Mouse (Mus musculus): ENCODE results near the gene Gm128. TPM values are rescaled to one million over a fixed set of nuclear protein-coding genes. Genes with fewer than 3 reads are reported as not detected.

The Gm128 gene
- polyA plus RNA-seq (2012; rRNA removed): 0.08 and 0.09 TPM in 2 replicates

GRCm38 (mm10) chr3:95241498-95241897, at the start of gene Gm128:
Gene Gm128 (minus strand): TSS chr3:95241598.

DNA sequence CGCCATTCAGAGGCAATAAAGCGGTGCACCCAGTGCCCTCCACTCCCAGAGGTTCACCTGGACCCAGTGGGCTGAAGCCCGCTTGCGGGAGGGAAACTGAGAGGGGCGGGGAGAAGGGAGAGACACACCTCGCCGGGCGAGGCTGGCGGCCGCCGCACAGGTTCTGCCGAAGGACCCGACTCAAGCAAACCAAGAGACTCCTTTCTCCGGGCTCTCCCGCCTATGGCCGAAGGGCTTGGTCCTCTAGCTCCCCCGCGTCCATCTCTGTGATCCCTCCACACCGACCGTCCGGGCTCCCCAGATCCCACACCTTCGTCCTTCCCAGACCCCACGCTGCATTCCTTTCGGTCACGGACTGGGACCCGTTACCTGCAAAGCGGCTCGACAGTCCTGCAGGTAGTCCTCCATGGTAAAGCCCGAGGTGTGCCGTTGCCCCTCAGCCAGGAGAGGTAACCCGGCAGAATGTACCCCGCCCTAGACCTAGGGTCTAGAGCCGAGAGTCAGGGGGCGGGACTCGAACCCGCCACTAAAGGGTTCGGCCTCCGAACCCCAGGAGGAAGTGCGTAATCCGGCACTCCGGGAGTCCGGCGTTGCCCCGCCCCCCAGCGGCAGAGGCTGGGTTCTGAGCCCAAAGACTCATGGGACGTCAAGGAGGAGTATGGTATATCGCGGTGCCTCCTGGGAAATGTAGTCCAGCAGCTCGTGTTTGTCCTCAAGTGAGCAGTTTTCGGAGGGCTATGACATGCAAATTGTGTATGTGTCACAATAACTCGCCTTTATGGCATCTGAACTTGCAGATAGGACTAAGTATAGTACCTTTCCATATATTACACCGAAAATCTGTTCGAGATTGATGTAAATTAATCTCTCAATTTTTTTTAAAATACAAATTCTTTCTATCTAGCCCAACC, 40.1 kb upstream of the Gm128 start, which contains the start of the genes Mindy1 and Prune1:
TSS of gene Mindy1 (plus strand) at position 130 of the 911 bp plus-strand sequence.
TSS of gene Prune1 (minus strand) at position 861 of the 911 bp plus-strand sequence.

GRCm38 (mm10) chr3:95250783-95251424, 9.5 kb upstream of the Gm128 start, which contains the start of gene Bnipl:
Gene Bnipl (minus strand): TSS chr3:95251193.

GRCm38 (mm10) chr3:95231298-95232221, 9.8 kb downstream of the Gm128 start, which contains the start of gene Mllt11:
Gene Mllt11 (minus strand): TSS chr3:95232171.

GRCm38 (mm10) chr3:95228148-95228893, 13.1 kb downstream of the Gm128 start, which contains the start of gene Cdc42se1:
Gene Cdc42se1 (plus strand): TSS chr3:95228732.

GRCm38 (mm10) chr3:95217255-95218134, 23.9 kb downstream of the Gm128 start, which contains the start of gene Gabpb2:
Gene Gabpb2 (minus strand): TSS chr3:95217916.

Other genes starting within 250 kb of the Gm128 start
- gene Zfp687, start 226.2 kb downstream of the Gm128 start, polyA plus RNA-seq (2012; rRNA removed): 5.1 and 6.5 TPM in 2 replicates
- 111 and 114 TPM in 2 replicates for gene Psmd4, start 199.0 kb downstream of the Gm128 start, polyA plus RNA-seq (2012; rRNA removed)
- gene Pip5k1a, start 134.7 kb downstream of the Gm128 start, polyA plus RNA-seq (2012; rRNA removed): 8.4 and 8.5 TPM in 2 replicates
- 21.2 and 23.2 TPM in 2 replicates for gene Vps72, start 130.6 kb downstream of the Gm128 start, polyA plus RNA-seq (2012; rRNA removed)
- gene Tmod4, start 117.1 kb downstream of the Gm128 start, polyA plus RNA-seq (2012; rRNA removed): 0.30 and 0.40 TPM in 2 replicates
- gene Scnm1, start 107.6 kb downstream of the Gm128 start, polyA plus RNA-seq (2012; rRNA removed): 32.8 and 34.1 TPM in 2 replicates
- gene Lysmd1, start 107.5 kb downstream of the Gm128 start, polyA plus RNA-seq (2012; rRNA removed): 5.0 and 5.1 TPM in 2 replicates
- 10.1 and 11.1 TPM in 2 replicates for gene Tnfaip8l2, start 99.2 kb downstream of the Gm128 start, polyA plus RNA-seq (2012; rRNA removed)
- gene Sema6c, start 81.1 kb downstream of the Gm128 start, polyA plus RNA-seq (2012; rRNA removed): 1.3 and 1.5 TPM in 2 replicates
- 9.5 and 10.4 TPM in 2 replicates for gene Gabpb2, start 23.7 kb downstream of the Gm128 start, polyA plus RNA-seq (2012; rRNA removed)
- gene Cdc42se1, start 12.9 kb downstream of the Gm128 start, polyA plus RNA-seq (2012; rRNA removed): 25.1 and 25.3 TPM in 2 replicates
- 3.4 and 3.8 TPM in 2 replicates for gene Mllt11, start 9.4 kb downstream of the Gm128 start, polyA plus RNA-seq (2012; rRNA removed)
- gene Bnipl, start 9.6 kb upstream of the Gm128 start, polyA plus RNA-seq (2012; rRNA removed): 0.02 and 0.04 TPM in 2 replicates
- gene Mindy1, start 39.7 kb upstream of the Gm128 start, polyA plus RNA-seq (2012; rRNA removed): 34.8 and 35.4 TPM in 2 replicates
- 7.7 and 8.3 TPM in 2 replicates for gene Prune1, start 40.5 kb upstream of the Gm128 start, polyA plus RNA-seq (2012; rRNA removed)
- 1.6 and 1.8 TPM in 2 replicates for gene Anxa9, start 65.6 kb upstream of the Gm128 start, polyA plus RNA-seq (2012; rRNA removed)
- gene Cers2, start 73.2 kb upstream of the Gm128 start, polyA plus RNA-seq (2012; rRNA removed): 69.0 and 71.4 TPM in 2 replicates
- 11.2 and 13.2 TPM in 2 replicates for gene Setdb1, start 115.6 kb upstream of the Gm128 start, polyA plus RNA-seq (2012; rRNA removed)
- gene 4930558C23Rik, start 161.2 kb upstream of the Gm128 start, polyA plus RNA-seq (2012; rRNA removed): not detected in 2 replicates
- 12.3 and 13.4 TPM in 2 replicates for gene Arnt, start 192.8 kb upstream of the Gm128 start, polyA plus RNA-seq (2012; rRNA removed)

All from liver, embryonic 18 days (tissue).